Mouse (Mus musculus): Measurements from ENCODE around the gene BC030867. TPM values are rescaled to one million over a fixed set of nuclear protein-coding genes. Genes with fewer than 3 reads are reported as not detected.

The BC030867 gene
- polyA plus RNA-seq, 1 experiment, result 12.0 TPM

DNA sequence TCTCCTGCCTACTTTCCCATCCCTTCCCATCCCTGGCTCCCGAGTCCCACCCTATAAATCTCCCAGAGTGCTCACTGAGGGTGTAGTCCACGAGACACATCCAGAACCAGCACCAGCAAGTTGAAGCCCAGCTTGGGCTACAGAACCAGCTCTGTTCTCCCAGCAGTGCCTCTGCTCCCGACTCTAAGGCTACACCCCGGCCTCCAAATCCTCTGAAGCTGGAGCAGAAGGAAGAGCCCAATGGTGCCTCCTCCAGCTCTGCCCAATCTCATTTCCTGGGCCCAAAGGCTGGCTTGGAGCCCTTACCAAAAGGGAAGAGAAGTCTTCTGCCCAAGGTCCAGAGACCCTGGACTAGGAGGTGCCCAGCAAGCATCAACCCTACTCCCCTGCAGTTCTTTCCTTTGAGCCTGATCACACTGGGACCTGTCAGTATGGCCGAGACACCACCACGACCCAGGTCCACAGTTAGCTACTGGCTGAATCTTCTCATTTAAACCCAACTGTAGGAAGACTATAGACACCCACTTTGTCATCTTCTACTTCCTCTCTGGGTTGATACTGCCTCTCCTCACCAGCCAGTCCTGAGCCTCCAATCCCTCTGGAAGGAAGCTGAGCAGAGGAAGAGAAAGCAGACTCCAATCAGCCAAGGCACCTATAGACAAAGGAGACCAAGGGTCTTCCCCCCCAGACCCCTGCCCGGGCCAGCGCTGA, 27.3 kb upstream of the BC030867 start:
- Histone ChIP-seq H3K4me3 (ENCODE audit: insufficient read depth, poor library complexity, severe bottlenecking) (no peak overlapping the region), H3K79me3 (ENCODE audit: low read depth) (peaks cover 14% of the 10 kb centered on the region), H3K27me3 (ENCODE audit: control insufficient read depth, insufficient read depth, insufficient read length) (no peaks in the 10 kb centered on the region), H3K36me3 (ENCODE audit: control insufficient read depth, insufficient read depth) (no peaks in the 10 kb centered on the region), H3K79me2 (ENCODE audit: control insufficient read depth, insufficient read depth) (peaks cover 19% of the 10 kb centered on the region), H3ac (ENCODE audit: control insufficient read depth, insufficient read length, low read depth) (no peak overlapping the region)
- TF ChIP-seq MYOG (IDR thresholded peaks at IDR 0.05; ENCODE audit: control insufficient read depth, extremely low read depth, insufficient read length) (no peak), MAX (IDR thresholded peaks at IDR 0.05) (no peak), USF1 (IDR thresholded peaks at IDR 0.05; ENCODE audit: low read depth) (no peak), FOSL1 (IDR thresholded peaks at IDR 0.05; ENCODE audit: insufficient read depth, low read length, poor library complexity, severe bottlenecking) (no peak), CTCF (IDR thresholded peaks at IDR 0.05; ENCODE audit: control insufficient read depth, insufficient read depth, insufficient read length) (no peak), MYOD1 (IDR thresholded peaks at IDR 0.05; ENCODE audit: control insufficient read depth, insufficient read length, low read depth) (no peak), CEBPB (IDR thresholded peaks at IDR 0.05; ENCODE audit: low read depth) (no peak)

DNA sequence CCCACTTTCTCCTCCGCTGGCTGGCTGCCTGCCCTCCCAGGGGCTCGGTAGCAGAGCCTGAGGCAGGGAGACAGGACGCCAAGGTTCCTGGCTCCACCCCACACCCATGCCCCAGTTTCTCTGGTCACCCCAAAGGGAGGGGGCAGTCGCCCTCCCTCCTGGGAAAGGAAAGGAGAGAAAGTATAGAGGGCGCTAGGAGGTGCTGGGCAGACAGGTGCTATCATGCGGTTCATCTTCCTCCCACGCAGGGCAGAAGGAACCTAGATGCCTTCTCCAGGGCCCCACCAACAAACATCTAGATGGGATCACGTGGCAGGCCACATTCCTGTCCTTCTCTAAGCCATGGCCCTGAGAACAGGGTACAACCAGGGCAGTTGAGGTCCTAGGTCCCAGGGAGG, 26.7 kb upstream of the BC030867 start:
- H3K4me3 ChIP-seq (ENCODE audit: insufficient read depth, poor library complexity, severe bottlenecking), result no peak overlapping the region
- H3ac ChIP-seq (ENCODE audit: control insufficient read depth, insufficient read length, low read depth), result no peak overlapping the region
- peaks cover 17% of the 10 kb centered on the region for H3K79me2 ChIP-seq (ENCODE audit: control insufficient read depth, insufficient read depth)
- TF ChIP-seq MYOG (IDR thresholded peaks at IDR 0.05; ENCODE audit: control insufficient read depth, extremely low read depth, insufficient read length), result no peak
- no peak for TF ChIP-seq MYOD1 (IDR thresholded peaks at IDR 0.05; ENCODE audit: control insufficient read depth, insufficient read length, low read depth)
- no peak for TF ChIP-seq USF1 (IDR thresholded peaks at IDR 0.05; ENCODE audit: low read depth)
- TF ChIP-seq CTCF (IDR thresholded peaks at IDR 0.05; ENCODE audit: control insufficient read depth, insufficient read depth, insufficient read length), result no peak
- TF ChIP-seq FOSL1 (IDR thresholded peaks at IDR 0.05; ENCODE audit: insufficient read depth, low read length, poor library complexity, severe bottlenecking), result no peak
- no peaks in the 10 kb centered on the region for H3K27me3 ChIP-seq (ENCODE audit: control insufficient read depth, insufficient read depth, insufficient read length)
- peaks cover 14% of the 10 kb centered on the region for H3K79me3 ChIP-seq (ENCODE audit: low read depth)
- H3K36me3 ChIP-seq (ENCODE audit: control insufficient read depth, insufficient read depth), result no peaks in the 10 kb centered on the region

DNA sequence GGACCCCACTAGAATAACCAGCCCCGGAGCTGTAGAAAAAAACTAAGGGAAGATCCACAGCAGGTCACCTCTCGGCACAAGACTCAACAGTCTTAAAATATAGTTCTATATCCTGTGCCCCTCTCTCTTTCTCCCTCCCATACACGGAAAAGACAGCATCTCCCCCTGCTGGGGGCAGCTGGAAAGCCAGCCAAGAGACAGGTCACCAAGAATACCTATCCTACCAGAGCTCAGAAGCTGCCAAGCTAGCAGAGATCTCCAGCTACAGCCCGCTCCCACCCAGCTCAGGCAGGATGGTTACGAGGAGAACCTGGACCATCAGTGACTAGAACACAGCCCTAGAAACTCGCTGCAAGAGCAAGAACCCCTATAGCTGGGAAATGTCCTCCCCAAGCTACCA, 25.5 kb upstream of the BC030867 start:
- Histone ChIP-seq H3K27me3 (ENCODE audit: control insufficient read depth, insufficient read depth, insufficient read length) (no peaks in the 10 kb centered on the region), H3K36me3 (ENCODE audit: control insufficient read depth, insufficient read depth) (no peaks in the 10 kb centered on the region), H3K4me3 (ENCODE audit: insufficient read depth, poor library complexity, severe bottlenecking) (no peak overlapping the region), H3ac (ENCODE audit: control insufficient read depth, insufficient read length, low read depth) (no peak overlapping the region), H3K79me3 (ENCODE audit: low read depth) (peaks cover 5% of the 10 kb centered on the region), H3K79me2 (ENCODE audit: control insufficient read depth, insufficient read depth) (peaks cover 5% of the 10 kb centered on the region)
- TF ChIP-seq CEBPB (IDR thresholded peaks at IDR 0.05; ENCODE audit: low read depth) (no peak), CTCF (IDR thresholded peaks at IDR 0.05; ENCODE audit: control insufficient read depth, insufficient read depth, insufficient read length) (peak; percentile 44)

DNA sequence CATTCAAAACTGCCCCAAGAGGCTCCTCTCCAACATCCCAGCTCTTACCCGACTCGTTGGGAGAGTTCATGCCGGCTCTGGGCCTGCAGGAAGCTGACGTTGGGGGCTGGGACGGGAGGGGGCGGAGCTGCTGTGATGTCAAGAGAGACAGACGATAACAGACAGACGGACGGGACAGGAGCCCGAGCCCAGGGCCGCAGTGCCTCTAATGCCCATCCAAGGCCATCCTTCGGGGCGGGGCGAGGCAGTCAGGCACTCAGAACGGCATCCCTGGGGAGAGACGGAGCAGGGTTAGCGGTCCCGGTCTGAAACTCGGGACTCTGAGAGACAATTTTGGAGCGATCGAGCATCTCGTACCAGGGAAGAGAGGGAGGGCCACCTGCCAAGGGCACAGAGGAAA, 24.0 kb upstream of the BC030867 start:
- Histone ChIP-seq H3K4me3 (ENCODE audit: insufficient read depth, poor library complexity, severe bottlenecking) (no peak overlapping the region), H3K79me2 (ENCODE audit: control insufficient read depth, insufficient read depth) (no peaks in the 10 kb centered on the region), H3K36me3 (ENCODE audit: control insufficient read depth, insufficient read depth) (no peaks in the 10 kb centered on the region), H3ac (ENCODE audit: control insufficient read depth, insufficient read length, low read depth) (peak overlapping the region; percentile 8), H3K27me3 (ENCODE audit: control insufficient read depth, insufficient read depth, insufficient read length) (no peaks in the 10 kb centered on the region), H3K79me3 (ENCODE audit: low read depth) (peaks cover 2% of the 10 kb centered on the region)
- no peak for TF ChIP-seq CTCF (IDR thresholded peaks at IDR 0.05; ENCODE audit: control insufficient read depth, insufficient read depth, insufficient read length)
- no peak for TF ChIP-seq MYOG (IDR thresholded peaks at IDR 0.05; ENCODE audit: control insufficient read depth, extremely low read depth, insufficient read length)
- no peak for TF ChIP-seq MAX (IDR thresholded peaks at IDR 0.05)
- no peak for TF ChIP-seq FOSL1 (IDR thresholded peaks at IDR 0.05; ENCODE audit: insufficient read depth, low read length, poor library complexity, severe bottlenecking)
- TF ChIP-seq USF1 (IDR thresholded peaks at IDR 0.05; ENCODE audit: low read depth), result no peak

DNA sequence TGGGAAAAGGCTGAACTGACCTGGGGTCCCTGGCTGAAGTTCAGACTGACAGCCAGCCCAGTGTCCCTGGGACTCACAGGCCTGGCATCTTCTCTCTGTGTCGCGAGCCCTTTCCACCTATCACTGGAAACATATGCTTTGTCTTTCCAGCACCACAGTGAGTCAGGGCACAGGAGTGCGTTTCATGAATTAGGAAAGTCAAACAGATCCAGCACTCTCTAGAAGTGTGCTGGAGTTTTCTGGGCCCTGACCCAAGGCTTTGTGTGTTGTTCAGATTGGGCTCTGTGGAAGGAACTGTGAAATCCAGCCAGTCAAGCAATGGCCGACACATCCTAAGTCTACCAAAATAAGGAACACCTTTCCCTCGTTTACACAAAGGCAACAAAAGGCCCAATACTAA, 23.5 kb upstream of the BC030867 start:
- no peaks in the 10 kb centered on the region for H3K36me3 ChIP-seq (ENCODE audit: control insufficient read depth, insufficient read depth)
- no peak overlapping the region for H3K4me3 ChIP-seq (ENCODE audit: insufficient read depth, poor library complexity, severe bottlenecking)

More for the DNA sequence above, 23.5 kb upstream of the BC030867 start:
- TF ChIP-seq MAX (IDR thresholded peaks at IDR 0.05) (no peak), MYOD1 (IDR thresholded peaks at IDR 0.05; ENCODE audit: control insufficient read depth, insufficient read length, low read depth) (no peak), FOSL1 (IDR thresholded peaks at IDR 0.05; ENCODE audit: insufficient read depth, low read length, poor library complexity, severe bottlenecking) (no peak), USF1 (IDR thresholded peaks at IDR 0.05; ENCODE audit: low read depth) (no peak), CEBPB (IDR thresholded peaks at IDR 0.05; ENCODE audit: low read depth) (no peak), CTCF (IDR thresholded peaks at IDR 0.05; ENCODE audit: control insufficient read depth, insufficient read depth, insufficient read length) (no peak), MYOG (IDR thresholded peaks at IDR 0.05; ENCODE audit: control insufficient read depth, extremely low read depth, insufficient read length) (no peak)
- no peaks in the 10 kb centered on the region for H3K79me2 ChIP-seq (ENCODE audit: control insufficient read depth, insufficient read depth)
- H3K79me3 ChIP-seq (ENCODE audit: low read depth), result peaks cover 2% of the 10 kb centered on the region
- H3ac ChIP-seq (ENCODE audit: control insufficient read depth, insufficient read length, low read depth), result no peak overlapping the region
- no peaks in the 10 kb centered on the region for H3K27me3 ChIP-seq (ENCODE audit: control insufficient read depth, insufficient read depth, insufficient read length)

Measured in C2C12 (cell line).